Mouse (Mus musculus): Measurements from ENCODE around the gene Creb3l4.
"Not testable (repeated sequence)": the region's sequence is repeated elsewhere in the genome, so short reads cannot be mapped to it uniquely, and the experiment has no call there.

Gene Creb3l4

DNA sequence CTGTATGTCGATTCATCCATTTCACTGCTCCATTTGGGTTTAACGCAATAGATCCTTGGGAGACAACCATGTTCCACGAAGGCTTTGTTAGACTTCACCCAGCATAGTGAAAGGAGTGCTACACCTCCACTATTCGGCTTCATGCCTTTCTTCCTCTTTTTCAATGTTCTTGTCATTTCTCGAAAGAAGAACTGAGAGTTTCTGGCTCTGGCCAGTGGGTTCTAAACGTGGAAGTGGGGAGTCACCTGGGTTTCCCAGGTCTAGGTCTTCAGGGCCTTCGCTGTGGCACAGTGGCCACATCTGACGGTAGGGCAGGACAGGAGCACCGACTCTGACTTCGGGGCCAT lies 21.3 kb upstream of the Creb3l4 start:
- DNase-seq = no peak

DNA sequence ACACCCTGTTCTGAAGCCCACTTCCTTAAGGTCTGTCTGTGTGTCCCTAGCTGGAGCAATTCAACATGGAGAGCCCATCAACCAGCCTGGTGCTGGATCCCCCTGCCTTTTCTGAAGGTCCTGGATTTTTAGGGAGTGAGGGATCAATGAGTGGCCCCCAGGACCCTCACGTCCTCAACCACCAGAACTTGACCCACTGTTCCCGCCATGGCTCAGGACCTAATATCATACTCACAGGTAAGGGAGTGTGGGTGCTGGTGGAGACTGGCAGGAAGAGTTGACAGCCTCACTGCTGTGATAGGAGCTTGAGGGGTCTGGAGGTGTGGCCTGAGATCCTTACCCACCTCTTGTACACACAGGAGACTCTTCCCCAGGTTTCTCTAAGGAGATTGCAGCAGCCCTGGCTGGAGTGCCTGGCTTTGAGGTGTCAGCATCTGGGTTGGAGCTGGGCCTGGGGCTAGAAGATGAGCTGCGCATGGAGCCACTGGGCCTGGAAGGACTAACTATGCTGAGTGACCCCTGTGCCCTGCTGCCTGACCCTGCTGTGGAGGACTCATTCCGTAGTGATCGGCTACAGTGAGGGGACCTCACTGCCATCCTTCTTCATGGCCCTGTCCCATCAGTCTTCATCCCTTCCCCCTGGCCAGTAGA lies 19.9 kb upstream of the Creb3l4 start:
- DNase-seq = no peak

DNA sequence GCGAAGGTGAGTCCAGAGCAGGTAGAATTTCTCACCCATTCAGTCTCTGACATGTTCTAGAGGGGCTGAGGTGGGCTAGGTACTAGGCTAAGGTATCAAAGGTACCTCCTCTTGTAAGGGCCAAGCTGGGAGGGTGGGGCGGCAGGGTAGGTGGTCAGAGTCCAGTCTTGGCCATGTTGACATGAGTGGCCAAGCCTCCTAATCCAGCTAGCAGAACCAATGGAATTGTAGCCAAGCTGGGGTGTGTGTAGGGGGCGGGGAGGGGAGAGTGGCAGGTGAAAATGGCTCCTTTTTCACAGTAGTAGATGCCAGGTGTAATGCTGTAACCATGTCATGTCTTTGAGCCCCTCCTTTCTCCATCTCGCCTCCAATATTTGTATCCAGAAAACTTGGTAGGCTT lies 15.2 kb upstream of the Creb3l4 start:
- DNase-seq = peak; percentile 71

DNA sequence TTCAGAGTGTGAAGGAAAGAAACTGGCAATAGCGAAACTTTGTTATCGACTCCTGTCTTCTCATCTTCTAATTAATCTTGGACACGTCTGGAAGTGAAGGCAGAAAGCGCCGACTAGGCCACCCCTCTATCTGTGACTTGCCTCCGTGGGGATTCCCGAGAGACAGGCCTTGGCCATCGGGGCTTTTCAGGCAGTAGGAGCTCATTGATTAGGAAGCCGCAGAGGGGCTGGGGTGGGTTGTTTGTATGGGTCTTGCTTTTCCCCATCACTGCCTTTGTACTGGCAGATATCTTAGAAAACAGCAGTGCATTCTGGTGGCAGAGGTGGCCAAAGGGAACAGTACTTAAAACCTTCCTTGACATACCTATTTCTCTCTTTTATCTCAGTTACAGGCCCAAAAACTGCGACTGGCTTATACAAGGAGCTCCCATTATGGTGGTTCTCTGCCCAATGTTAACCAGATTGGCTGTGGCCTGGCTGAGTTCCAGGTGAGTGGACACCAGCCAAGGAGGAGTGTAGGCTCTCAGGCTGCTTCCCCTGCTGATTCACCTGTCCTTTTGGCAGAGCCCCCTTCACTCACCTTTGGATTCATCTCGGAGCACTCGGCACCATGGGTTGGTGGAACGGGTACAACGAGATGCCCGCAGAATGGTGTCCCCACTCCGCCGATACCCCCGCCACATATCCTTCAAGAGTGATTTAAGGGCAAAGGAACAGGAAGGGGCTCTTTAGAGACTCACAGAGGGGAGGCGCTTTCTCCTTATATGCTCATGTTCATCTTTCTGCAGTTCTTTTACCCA lies 13.6 kb upstream of the Creb3l4 start:
- peak; percentile 60 for DNase-seq

DNA sequence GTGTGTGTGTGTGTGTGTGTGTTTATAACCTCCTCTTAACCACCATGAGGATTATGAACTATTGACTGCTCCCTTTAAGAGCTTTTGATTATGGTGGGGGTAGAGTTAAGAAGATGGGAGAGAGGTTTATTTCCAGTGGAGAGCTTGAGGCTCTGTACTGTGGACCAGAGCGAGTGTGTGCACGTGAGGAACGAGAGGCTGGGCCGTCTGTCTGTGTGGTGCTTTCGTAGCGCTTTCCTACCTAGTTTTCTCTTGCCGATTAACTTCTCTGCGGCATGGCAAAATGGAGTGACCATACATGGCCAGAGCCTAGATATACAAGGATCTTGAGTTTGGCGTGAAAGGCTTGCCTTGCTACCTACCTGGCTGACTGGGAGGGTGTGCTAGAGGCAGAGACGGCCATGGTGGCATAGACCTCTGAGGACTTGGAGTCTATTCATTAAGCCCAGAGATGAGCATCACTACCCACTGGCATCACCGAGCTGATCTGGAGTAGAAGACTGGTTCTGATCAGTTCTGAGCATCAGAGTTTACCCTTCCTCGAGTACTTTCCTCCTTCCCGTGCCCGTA lies 12.6 kb upstream of the Creb3l4 start:
- DNase-seq = no peak

DNA sequence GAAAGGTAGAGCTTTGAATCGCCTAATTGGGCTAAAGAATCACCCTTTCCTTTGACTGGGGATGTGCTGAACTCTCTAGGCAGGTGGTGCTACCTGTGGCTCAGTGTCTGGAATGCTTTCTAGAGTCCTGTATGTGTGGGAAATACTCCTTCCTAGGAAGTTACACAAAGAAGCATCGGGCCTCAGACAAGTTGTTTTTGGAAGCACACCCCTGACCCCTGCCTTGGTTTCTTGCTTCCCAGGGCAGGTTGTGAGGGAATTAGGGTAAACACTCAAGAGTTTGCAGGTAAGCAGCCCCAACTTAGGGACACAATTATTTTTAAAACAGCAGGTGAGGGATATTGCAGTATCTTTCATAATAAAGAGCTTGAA lies 11.9 kb upstream of the Creb3l4 start:
- DNase-seq = no peak

DNA sequence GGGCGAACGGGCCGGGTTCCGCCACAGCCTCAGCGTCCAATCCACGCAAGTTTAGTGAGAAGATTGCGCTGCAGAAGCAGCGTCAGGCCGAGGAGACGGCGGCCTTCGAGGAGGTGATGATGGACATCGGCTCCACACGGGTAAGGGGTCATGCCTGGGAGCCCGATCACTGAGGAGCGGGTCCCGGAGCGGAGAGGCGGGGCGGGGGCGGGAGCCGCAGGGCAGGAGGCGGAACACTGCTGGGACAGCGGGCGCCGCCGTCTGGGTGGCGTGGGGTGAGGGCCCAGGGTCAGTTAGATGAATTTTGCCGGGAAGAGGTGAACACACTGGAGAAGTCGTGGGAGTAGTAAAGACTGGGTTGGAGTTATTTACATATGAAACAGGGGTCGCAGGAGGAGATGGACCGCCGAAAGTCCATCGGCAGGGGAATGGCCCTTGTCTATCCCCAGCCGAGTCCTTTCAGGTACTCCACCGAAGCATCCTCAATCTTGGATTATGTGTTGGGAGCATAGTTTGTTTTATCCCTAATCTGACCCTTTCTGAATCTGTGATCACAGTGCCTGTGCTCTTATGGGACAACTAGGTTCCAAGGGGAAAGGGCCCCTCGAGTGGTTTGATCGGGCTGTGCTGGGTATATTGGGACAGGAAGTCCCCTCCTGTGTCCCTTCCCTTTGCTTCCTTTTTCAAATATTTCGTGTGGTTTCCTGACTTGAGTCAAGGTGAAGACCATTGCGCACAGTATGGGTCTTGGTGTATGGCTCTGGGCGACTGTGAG lies 11.3 kb upstream of the Creb3l4 start:
- DNase-seq = no peak

DNA sequence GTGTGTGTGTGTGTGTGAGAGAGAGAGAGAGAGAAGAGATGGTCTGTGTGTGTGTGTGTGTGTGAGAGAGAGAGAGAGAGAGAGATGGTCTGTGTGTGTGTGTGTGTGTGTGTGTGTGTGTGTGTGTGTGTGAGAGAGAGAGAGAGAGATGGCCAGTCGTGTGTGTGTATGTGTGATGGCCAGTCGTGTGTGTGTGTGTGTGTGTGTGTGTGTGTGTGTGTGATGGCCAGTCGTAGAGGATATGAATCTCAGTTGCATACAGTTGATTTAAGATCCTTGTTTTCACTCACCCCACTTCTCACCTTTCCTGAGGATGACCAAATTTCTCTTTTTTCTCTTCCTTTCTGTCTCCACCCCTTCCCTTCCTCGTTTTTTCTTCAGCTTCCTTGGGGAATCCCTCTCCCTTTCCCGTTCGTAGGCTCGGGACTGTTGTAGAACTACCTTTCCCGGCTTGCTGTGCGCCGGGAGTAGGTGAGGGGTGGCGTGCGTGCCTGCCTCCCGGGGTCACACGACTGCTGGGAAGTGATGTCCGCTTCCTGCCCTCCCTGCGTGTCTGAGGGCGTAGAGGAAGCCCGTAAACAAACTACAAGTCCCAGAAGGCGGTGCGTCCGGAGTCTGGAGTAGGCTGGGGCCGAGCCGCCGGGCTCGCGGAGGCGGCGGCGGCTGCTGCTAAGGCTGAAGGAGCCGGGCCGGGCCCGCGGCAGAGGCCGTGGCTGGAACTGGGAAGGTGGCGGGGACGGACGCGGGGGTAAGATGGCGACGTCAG lies 10.5 kb upstream of the Creb3l4 start, which contains the start of gene Crtc2:
Gene Crtc2 (plus strand): TSS at position 511 of the 766 bp plus-strand sequence.
- peak; percentile 98 for DNase-seq

DNA sequence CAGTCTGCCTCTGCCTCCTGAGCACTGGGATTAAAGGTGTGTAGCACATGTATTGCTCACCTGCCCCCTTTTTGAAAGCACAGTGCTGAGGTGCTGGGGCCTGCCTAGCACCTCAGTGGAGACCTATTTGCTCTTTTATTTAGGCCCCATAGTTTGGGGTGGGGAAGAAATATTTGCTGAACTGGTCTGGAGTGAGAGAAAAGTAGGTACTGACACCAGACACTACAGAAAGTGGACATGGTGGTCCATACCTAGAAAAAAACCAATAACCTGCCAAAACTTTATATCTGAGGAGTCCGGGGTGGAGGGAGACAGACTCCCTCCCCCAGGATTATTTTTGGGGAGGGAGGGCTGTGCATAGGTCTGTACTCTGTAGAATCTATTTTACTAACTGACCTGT lies 9.9 kb upstream of the Creb3l4 start:
- not testable (repeated sequence) for DNase-seq

DNA sequence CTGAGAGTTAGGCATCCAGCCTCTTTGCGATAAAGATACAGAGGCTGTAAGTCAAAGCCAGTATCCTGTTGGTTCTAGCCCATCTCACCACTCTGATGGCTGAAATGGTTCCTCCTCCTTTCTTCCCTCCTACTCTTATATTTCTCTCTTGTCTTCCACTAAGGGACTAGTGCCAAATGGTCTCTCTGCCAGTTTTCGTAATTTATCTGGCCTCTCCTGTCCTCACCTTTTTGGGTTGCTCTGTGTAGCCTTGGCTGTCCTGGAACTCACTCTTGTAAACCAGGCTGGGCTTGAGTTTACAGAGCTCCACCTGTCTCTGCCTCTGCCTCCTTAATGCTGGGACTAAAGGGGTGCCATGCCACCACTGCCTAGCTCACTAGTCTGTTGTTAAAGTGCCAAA lies 9.3 kb upstream of the Creb3l4 start:
- not testable (repeated sequence) for DNase-seq

DNA sequence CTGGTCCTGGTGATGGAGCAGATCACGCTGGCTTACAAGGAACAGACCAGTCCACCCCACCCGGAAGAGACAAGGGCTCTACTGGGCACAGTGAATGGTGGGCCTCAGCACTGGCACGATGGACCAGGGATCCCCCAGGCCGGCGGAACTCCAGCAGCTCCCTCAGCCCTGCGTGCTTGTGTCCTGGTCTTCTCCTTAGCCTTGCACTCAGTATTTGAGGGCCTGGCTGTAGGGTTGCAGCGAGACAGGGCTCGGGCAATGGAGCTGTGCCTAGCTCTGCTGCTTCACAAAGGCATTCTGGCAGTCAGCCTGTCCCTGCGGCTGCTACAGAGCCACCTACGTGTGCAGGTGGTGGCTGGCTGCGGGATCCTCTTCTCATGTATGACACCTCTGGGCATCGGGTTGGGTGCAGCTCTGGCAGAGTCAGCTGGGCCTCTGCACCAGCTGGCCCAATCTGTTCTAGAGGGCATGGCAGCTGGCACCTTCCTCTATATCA lies 8.5 kb upstream of the Creb3l4 start:
- DNase-seq = not testable (repeated sequence)

DNA sequence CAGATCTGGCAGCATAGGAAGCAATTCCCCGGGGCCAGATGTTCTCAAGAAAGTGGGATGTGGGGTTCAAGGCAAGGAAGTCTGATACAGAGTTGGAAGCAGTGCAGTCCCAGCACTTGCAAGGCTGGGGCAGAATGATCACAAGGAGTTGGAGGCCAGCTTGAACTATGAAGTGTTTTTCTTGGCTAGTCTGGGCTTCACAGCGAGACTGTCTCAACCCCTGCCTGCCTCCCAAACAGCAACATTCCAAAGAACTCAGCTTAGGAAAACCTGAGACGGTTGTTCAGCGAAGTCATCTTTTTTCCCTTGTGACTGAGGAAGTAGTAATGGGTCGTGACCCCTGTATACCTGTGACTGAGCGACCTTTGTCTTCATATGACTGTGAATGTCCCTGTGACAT lies 7.5 kb upstream of the Creb3l4 start:
- DNase-seq = no peak

DNA sequence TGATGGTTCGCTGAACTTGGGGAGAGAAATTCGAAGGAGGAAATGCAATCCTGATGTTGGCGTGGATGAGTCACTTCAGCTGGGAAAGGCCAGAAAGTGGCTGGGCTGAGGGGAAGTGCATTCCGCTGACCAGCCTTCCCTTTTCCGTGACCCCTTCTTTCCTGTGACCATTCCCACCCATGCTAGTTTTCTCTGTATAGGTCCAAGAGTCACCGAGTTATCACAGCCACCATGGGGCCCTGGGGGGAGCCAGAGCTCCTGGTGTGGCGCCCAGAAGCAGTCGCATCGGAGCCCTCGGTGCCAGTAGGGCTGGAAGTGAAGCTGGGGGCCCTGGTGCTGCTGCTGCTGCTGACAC lies 5.4 kb upstream of the Creb3l4 start:
- DNase-seq = no peak

DNA sequence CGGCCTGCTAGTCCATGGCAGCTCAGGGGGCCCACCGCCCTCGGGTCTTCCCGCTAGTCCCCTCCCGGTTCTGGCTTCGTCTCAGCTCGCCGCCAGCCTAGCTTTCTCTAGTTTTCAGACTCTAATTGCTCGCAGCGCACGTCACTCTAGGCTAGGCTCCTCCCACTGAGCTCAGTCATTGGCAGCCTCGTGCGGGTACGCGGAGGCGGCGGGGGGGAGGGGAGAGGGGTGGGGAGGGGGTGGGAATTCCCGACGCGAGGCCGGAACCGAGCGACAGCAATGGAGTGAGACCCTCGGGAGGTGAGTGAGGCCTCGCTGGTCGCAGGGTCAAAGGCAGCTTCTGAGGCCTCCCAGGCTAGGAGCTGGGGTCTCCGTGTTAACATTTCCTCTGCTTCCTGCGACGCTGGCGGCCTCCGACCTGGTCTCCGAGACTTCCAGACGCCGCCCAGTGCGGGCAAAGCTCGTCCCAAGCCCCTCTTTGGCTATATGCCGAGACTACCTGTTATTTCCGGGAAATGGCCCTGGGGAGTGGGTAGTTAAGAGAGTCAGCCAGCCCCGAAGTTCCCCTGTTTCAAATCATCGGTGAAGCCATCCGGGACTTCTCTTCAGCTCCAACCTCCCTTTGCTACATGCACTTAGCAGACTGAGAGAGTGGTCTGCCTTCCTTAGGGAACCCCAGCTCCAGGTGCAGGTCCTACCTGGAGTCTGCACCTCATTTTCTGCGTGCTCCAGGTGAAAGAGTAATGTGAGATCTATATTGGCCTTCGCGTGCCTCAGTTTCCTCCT lies 4.8 kb upstream of the Creb3l4 start, which contains the start of gene Slc39a1:
Gene Slc39a1 (plus strand): TSS at position 213 of the 786 bp plus-strand sequence.
- peak; percentile 96 for DNase-seq

DNA sequence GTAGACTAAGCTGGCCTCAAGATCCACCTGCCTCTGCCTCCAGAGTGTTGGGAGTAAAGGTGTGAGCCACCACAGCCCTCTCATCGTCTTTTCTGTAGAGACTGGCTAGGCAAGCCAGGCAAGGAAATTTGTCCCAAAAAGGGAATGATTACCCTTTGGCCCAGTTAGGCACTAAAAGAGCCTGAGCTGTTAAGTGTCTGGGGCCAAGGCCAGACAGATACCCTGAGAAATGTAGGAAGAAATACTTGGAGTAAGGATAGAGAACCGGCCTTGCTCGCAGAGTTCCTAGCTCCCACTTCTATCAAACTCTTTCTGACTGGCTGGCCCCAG lies 4.3 kb upstream of the Creb3l4 start:
- DNase-seq = no peak

DNA sequence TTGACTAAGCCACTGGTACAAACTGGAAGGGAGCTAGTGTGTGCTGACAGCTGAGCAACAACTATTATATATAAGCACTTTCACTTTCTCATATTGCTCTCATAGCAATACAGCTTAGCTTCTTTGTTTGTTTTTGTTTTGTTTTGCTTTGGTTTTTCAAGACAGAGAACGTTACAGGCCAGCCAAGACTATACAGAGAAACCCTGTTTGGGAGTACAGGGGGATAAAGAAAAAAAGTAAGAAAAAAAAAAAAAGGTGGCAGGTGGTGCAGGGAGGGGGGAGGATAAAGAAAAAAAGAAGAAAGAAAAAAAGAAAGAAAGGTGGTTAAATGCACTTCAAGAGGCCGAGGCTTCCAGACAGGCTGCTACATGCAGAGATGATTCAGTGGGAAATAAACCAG lies 2.1 kb upstream of the Creb3l4 start:
- no peak for DNase-seq

DNA sequence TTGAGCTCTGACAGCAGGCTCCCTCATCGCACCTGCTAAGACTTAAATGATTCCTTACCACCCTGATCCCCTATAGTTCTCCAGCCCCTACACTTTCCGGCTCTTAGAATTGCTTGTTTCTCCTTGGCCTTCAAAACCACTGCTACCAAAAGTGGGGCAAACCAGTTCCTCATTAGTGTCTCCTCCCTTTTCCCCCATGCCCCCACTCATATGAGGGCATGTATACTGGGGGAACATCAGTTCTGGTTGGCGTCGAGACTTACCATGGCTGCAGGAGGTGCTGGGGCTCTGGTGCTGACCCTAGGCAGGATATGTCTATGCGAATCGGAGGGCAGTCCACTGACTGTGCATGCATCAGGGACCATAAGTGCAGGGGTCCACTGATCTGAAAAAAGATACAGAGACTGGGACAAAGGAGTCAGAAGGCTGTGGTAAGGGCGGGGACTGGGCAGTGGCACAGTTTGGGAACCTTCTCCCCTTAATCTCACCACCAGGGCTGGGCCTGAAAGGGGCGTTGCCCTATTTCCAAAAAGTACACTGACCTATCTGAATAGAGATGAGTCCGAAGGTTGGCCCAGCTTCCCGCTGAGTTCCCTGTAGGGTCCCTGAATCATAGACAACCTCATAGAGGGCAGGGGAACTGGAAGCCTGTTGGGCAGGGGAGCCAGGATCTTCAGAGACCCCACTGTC lies 1.5 kb downstream of the Creb3l4 start:
- DNase-seq = no peak

DNA sequence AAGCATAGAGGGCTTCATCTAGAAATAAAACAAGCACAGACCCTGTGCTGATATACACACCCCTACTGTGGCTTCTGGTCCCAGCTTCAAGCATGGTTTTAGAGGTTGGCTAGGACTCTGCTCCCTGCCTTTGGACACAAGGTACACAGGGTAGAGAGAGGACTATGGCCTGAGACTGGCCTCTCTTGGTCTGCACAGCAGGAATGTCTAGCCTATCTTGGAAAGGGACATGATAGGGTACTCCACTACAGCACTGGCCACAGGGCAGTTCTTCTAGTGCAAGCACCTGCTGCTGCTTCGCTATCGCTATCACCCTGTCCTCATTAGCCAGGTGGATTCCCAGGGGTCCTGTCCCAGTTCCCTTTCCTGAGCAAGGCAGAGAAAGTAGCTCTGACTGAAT lies 2.1 kb downstream of the Creb3l4 start:
- DNase-seq = peak; percentile 64

DNA sequence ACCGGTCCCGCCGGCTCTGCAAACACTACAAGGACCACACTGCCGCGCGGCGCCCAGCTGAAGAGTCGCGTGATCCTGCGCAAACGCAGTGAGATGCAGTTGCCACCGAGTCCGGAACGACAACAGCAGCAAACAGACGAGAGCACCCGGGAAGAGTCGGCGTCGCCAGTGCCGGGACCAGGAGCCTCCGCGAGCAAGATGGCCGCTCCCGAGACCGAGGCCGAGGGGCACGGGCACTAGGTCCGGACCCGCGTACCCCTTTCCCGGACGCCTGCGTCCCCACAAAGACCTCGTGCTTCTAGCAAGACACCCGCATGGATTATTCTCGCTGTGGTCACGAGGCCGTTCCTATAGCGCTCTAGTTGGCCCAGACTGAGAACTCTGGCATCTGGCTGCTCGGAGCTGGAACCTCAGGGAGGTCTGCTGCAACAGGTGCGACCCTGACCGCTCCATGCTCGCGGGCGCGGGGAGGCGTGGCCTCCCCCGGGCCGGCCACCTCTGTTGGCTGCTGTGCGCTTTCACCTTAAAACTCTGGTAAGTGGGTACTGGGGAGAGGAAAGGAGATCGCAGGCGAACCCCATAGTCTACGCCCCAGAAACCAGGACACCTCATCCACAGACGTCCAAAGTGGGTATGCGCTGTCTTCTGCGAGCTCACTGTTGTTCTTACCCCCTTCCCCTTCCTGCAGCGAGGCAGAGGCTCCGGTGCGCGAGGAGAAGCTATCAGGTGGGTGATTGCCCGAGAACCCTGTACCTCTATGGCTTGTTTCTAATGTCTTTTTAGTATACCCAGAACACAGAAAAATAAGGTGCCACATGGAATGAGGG lies 11.6 kb downstream of the Creb3l4 start, which contains the start of gene Jtb:
Gene Jtb (plus strand): TSS at position 91 of the 827 bp plus-strand sequence.
- DNase-seq = peak; percentile 95

DNA sequence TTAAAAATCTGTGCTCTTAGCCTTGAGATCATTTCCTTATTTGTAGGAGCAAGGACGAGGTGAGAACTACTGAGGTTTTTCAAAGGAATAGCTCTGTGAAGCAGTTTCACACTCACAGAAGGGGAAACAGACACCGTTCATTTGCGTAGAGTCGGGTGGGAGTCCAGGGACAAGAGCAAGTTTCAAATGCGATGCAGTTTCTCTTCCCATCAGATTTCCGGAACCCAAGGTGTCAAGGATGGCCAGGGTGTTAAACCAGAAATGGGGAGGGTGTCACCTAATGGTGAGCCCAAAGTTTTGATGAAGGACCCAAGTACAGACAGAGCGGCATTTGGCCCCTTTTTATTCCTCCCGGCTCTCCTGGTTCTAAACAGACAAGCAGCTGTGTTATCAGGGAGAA lies 12.2 kb downstream of the Creb3l4 start:
- DNase-seq = no peak

Data from kidney, adult 11 months (tissue).